ENCODE assay signal across 8 mouse cellular contexts in genomic region chr12:113141531-113141973, GRCm38 (mm10). TPM values are rescaled to one million over a fixed set of nuclear protein-coding genes. Genes with fewer than 3 reads are reported as not detected.
DNase-seq lines count a peak whose midpoint lies in the region; ATAC-seq lines count a peak whose summit lies in the region.

No protein-coding gene starts in this region.

- intact Hi-C loops in heart, postnatal 36 days (cut with DNase I) = no loop called here

- peaks cover 54% of the 10 kb centered on the region for H3K4me1 ChIP-seq in forebrain, embryonic 12.5 days
- H3K4me1 ChIP-seq in limb, embryonic 10.5 days = peaks cover 53% of the 10 kb centered on the region
- peaks cover 42% of the 10 kb centered on the region for H3K4me1 ChIP-seq in midbrain, embryonic 14.5 days (ENCODE audit: control insufficient read depth, insufficient read depth, low read length)

- peak overlapping the region; percentile 57 for H3K4me3 ChIP-seq in forebrain, embryonic 12.5 days (replicated peaks)
- peak overlapping the region; percentile 60 for H3K4me3 ChIP-seq in limb, embryonic 10.5 days
- peak overlapping the region; percentile 61 for H3K4me3 ChIP-seq in midbrain, embryonic 14.5 days (replicated peaks; ENCODE audit: low read depth, low read length)

- 39% methylated on average over 8 of the region's 8 CpGs for WGBS in forebrain, embryonic 12.5 days
- 62% methylated on average over 8 of the region's 8 CpGs for WGBS in limb, embryonic 10.5 days
- 12% methylated on average over 8 of the region's 8 CpGs for WGBS in midbrain, embryonic 14.5 days

- H3K27ac ChIP-seq in forebrain, embryonic 12.5 days = peak overlapping the region; percentile 59
- H3K27ac ChIP-seq in limb, embryonic 10.5 days = no peak overlapping the region
- H3K27ac ChIP-seq in midbrain, embryonic 14.5 days (replicated peaks; ENCODE audit: low read depth, low read length) = peak overlapping the region; percentile 54; the same call in 1 of the 2 replicates

- peaks cover 15% of the 10 kb centered on the region; the same call in 1 of the 2 replicates for H3K27me3 ChIP-seq in forebrain, embryonic 12.5 days
- H3K27me3 ChIP-seq in limb, embryonic 10.5 days (ENCODE audit: low read depth, poor library complexity, severe bottlenecking) = peaks cover 56% of the 10 kb centered on the region
- H3K27me3 ChIP-seq in midbrain, embryonic 14.5 days (ENCODE audit: control insufficient read depth, insufficient read depth, low read length) = no peaks in the 10 kb centered on the region

- peak overlapping the region; percentile 61 for H3K9ac ChIP-seq in forebrain, embryonic 12.5 days
- peak overlapping the region; percentile 51 for H3K9ac ChIP-seq in midbrain, embryonic 14.5 days (replicated peaks; ENCODE audit: low read length)

- peaks cover 48% of the 10 kb centered on the region for H3K36me3 ChIP-seq in forebrain, embryonic 12.5 days (replicated peaks)
- H3K36me3 ChIP-seq in limb, embryonic 10.5 days = peaks cover 28% of the 10 kb centered on the region
- peaks cover 49% of the 10 kb centered on the region for H3K36me3 ChIP-seq in midbrain, embryonic 14.5 days (ENCODE audit: control insufficient read depth, insufficient read depth, low read length)

- ATAC-seq in forebrain, embryonic 12.5 days (ENCODE audit: low FRiP score) = no peak
- ATAC-seq in midbrain, embryonic 14.5 days (ENCODE audit: low FRiP score, low TSS enrichment) = no peak

- peak; percentile 60 for DNase-seq in right cerebral cortex, adult 18-20 months
- DNase-seq in right cerebral cortex, postnatal 25 days = no peak
- DNase-seq in heart, postnatal 36 days = peak; percentile 78 to 83
- DNase-seq in limb, embryonic 10.5 days (ENCODE audit: low spot score) = no peak
- DNase-seq in midbrain, embryonic 14.5 days = no peak
- no peak for DNase-seq in MN1 (ENCODE audit: low spot score)
- DNase-seq in natural killer cell, adult 2 months (ENCODE audit: low spot score in 2 of 2) = no peak

- H3K9me3 ChIP-seq in forebrain, embryonic 12.5 days = no peaks in the 10 kb centered on the region
- H3K9me3 ChIP-seq in limb, embryonic 10.5 days (replicated peaks) = no peaks in the 10 kb centered on the region
- H3K9me3 ChIP-seq in midbrain, embryonic 14.5 days (ENCODE audit: control insufficient read depth, low read length) = no peaks in the 10 kb centered on the region

- peak overlapping the region; percentile 75 for H3K4me2 ChIP-seq in forebrain, embryonic 12.5 days
- peak overlapping the region; percentile 68 for H3K4me2 ChIP-seq in midbrain, embryonic 14.5 days (ENCODE audit: low read length)

RNA-seq across cellular contexts. Expression of gene Crip2, which starts 1.5 kb away (rescaled TPM):
- 223 and 227 TPM in 2 replicates for polyA plus RNA-seq in forebrain, embryonic 12.5 days (2016; fragmentation: Nextera tagmentation; extraction: Ambion mirVana)
- 1,000 to 10,000 TPM; 1,482 to 1,552 TPM for total RNA-seq in heart, postnatal 36 days (2021)
- 58.8 and 63.8 TPM in 2 replicates for polyA plus RNA-seq in limb, embryonic 10.5 days (2016; fragmentation: Nextera tagmentation; extraction: Ambion mirVana)
- polyA plus RNA-seq in midbrain, embryonic 14.5 days (2014; fragmentation: Nextera tagmentation; extraction: Ambion mirVana) = 297 and 329 TPM in 2 replicates

RNA-seq across cellular contexts. Expression of gene Crip1, which starts 4.6 kb away (rescaled TPM):
- polyA plus RNA-seq in forebrain, embryonic 12.5 days (2016; fragmentation: Nextera tagmentation; extraction: Ambion mirVana) = 48.5 and 62.0 TPM in 2 replicates
- total RNA-seq in heart, postnatal 36 days (2021) = 100 to 1,000 TPM; 190 to 198 TPM
- polyA plus RNA-seq in limb, embryonic 10.5 days (2016; fragmentation: Nextera tagmentation; extraction: Ambion mirVana) = 48.7 and 61.0 TPM in 2 replicates
- polyA plus RNA-seq in midbrain, embryonic 14.5 days (2014; fragmentation: Nextera tagmentation; extraction: Ambion mirVana) = 16.5 and 26.8 TPM in 2 replicates

RNA-seq across cellular contexts. Expression of gene Tedc1, which starts 14.7 kb away (rescaled TPM):
- 48.3 and 49.6 TPM in 2 replicates for polyA plus RNA-seq in forebrain, embryonic 12.5 days (2016; fragmentation: Nextera tagmentation; extraction: Ambion mirVana)
- under 1 TPM; 0.19 to 0.49 TPM for total RNA-seq in heart, postnatal 36 days (2021)
- 49.4 and 60.2 TPM in 2 replicates for polyA plus RNA-seq in limb, embryonic 10.5 days (2016; fragmentation: Nextera tagmentation; extraction: Ambion mirVana)
- polyA plus RNA-seq in midbrain, embryonic 14.5 days (2014; fragmentation: Nextera tagmentation; extraction: Ambion mirVana) = 11.9 and 14.1 TPM in 2 replicates

RNA-seq across cellular contexts. Expression of gene Mta1, which starts 43.5 kb away (rescaled TPM):
- 22.2 and 22.7 TPM in 2 replicates for polyA plus RNA-seq in forebrain, embryonic 12.5 days (2016; fragmentation: Nextera tagmentation; extraction: Ambion mirVana)
- total RNA-seq in heart, postnatal 36 days (2021) = 10 to 100 TPM; 48.7 to 56.4 TPM
- polyA plus RNA-seq in limb, embryonic 10.5 days (2016; fragmentation: Nextera tagmentation; extraction: Ambion mirVana) = 22.9 and 25.9 TPM in 2 replicates
- 20.8 and 22.0 TPM in 2 replicates for polyA plus RNA-seq in midbrain, embryonic 14.5 days (2014; fragmentation: Nextera tagmentation; extraction: Ambion mirVana)

RNA-seq across cellular contexts. Expression of gene Tmem121, which starts 44.2 kb away (rescaled TPM):
- polyA plus RNA-seq in forebrain, embryonic 12.5 days (2016; fragmentation: Nextera tagmentation; extraction: Ambion mirVana) = 21.6 and 21.9 TPM in 2 replicates
- not detected for total RNA-seq in heart, postnatal 36 days (2021)
- polyA plus RNA-seq in limb, embryonic 10.5 days (2016; fragmentation: Nextera tagmentation; extraction: Ambion mirVana) = 12.3 and 15.7 TPM in 2 replicates
- 24.5 and 61.9 TPM in 2 replicates for polyA plus RNA-seq in midbrain, embryonic 14.5 days (2014; fragmentation: Nextera tagmentation; extraction: Ambion mirVana)

Comparison
In these comparisons a context has a peak if more than half of its experiments do, and no peak if none do; other contexts are left out.
1. DNase-seq: peak in right cerebral cortex, adult 18-20 months (single experiment) and heart, postnatal 36 days (2 of 2); none in right cerebral cortex, postnatal 25 days (single experiment), limb, embryonic 10.5 days (single experiment), midbrain, embryonic 14.5 days (single experiment), MN1 (single experiment) and natural killer cell, adult 2 months (0 of 2).
2. Peak in every context shown above with its lines, with median percentiles within 50 percentile points of each other: H3K4me3 ChIP-seq.